Mouse (Mus musculus) C2C12 (cell line): ENCODE results near the gene Lbhd1.

ENCODE experiments used
- CEBPB ChIP-seq: IDR thresholded peaks from one replicate; pipeline ENCODE4 v1.6.1; 2011; ENCODE audit warnings: low read depth, mild to moderate bottlenecking, control low read depth, moderate library complexity
- CTCF ChIP-seq: IDR thresholded peaks from one replicate; pipeline ENCODE4 v1.5.1; 2011; ENCODE audit not compliant: control insufficient read depth, insufficient read depth, insufficient read length
- FOSL1 ChIP-seq: IDR thresholded peaks from one replicate; pipeline ENCODE4 v1.8.0; 2011; ENCODE audit warnings: mild to moderate bottlenecking, low read length; ENCODE audit not compliant: poor library complexity, insufficient read depth, severe bottlenecking
- MAX ChIP-seq: IDR thresholded peaks from one replicate; pipeline ENCODE4 v1.6.1; 2011; ENCODE audit warnings: mild to moderate bottlenecking, control low read depth
- MYOD1 ChIP-seq: IDR thresholded peaks from one replicate; pipeline ENCODE4 v1.6.1; 2011; ENCODE audit warnings: low read depth; ENCODE audit not compliant: control insufficient read depth, insufficient read length
- MYOG ChIP-seq: IDR thresholded peaks from one replicate; pipeline ENCODE4 v1.6.1; 2011; ENCODE audit not compliant: control insufficient read depth, insufficient read length; ENCODE audit errors: extremely low read depth
- USF1 ChIP-seq: IDR thresholded peaks from one replicate; pipeline ENCODE4 v1.6.1; 2011; ENCODE audit warnings: low read depth, mild to moderate bottlenecking, control low read depth, moderate library complexity

GRCm38 (mm10) chr19:8911810-8912209, 28.3 kb downstream of the Lbhd1 start:
- no peak for TF ChIP-seq CTCF
- TF ChIP-seq MAX, result no peak
- TF ChIP-seq MYOG, result no peak
- TF ChIP-seq USF1, result no peak
- TF ChIP-seq FOSL1, result no peak
- no peak for TF ChIP-seq CEBPB
- no peak for TF ChIP-seq MYOD1
